Mouse (Mus musculus): ENCODE measurements around the gene Acvr1.

GRCm38 (mm10) chr2:58514489-58514888 lies 52.5 kb downstream of the Acvr1 start:
- TF ChIP-seq CTCF (conservative IDR thresholded peaks at IDR 0.05; ENCODE audit: low read length) (no peak), POU5F1 (IDR thresholded peaks at IDR 0.05; ENCODE audit: borderline replicate concordance, low read length) (no peak)
